Mouse (Mus musculus) testis, adult 2 months (tissue): Measurements from ENCODE around the gene Slc39a11.

Experiments used
- CTCF ChIP-seq: fragments of 200-500 bp; IDR thresholded peaks from 2 replicates; pipeline ENCODE4 v1.5.1; 2012; ENCODE audit warnings: low read depth, mild to moderate bottlenecking, inconsistent platforms, low read length, moderate library complexity; ENCODE audit not compliant: control insufficient read depth, insufficient read depth, insufficient replicate concordance
- POLR2A ChIP-seq: fragments of 200-500 bp; IDR thresholded peaks from 2 replicates; pipeline ENCODE4 v1.6.1; 2012; ENCODE audit warnings: low read depth, mild to moderate bottlenecking, inconsistent platforms, low read length, moderate library complexity; ENCODE audit not compliant: control insufficient read depth

DNA sequence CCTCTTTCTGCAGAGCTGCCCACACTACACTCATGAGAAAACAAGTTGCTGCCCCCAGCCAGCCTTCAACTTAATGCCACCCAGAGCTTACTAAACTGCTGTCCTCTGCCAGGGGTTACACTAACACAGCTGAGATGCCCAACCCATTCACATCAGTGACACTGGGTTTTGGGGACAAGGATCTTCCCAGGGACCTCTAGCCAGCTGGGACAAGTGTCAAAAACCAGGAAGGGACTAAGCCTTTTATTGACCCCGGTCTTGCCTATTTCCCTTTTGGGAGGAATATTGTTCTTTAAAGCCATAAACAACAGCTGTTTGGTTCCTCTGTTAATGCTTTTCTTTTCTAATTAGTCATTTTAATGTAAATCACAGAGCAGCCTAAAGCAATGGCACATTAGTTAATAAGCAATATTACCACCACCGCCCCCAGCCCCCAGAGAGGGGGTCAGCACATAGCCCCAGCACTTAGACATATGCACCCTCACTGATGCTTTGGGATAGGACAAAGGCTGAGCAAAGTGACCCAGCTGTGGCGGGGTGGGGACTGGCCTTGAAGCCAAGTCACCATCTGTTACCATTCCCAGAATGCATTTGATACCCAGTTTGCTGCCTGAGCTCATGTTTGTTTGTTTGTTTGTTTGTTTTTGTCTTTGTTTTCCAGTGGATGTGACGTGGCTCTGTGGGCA, 341.5 kb downstream of the Slc39a11 start:
- TF ChIP-seq CTCF (no peak), POLR2A (no peak)
